Mouse (Mus musculus): ENCODE data around the gene Mrps23.

- no peak for TF ChIP-seq GATA1 (IDR thresholded peaks at IDR 0.05; ENCODE audit: borderline replicate concordance, low read length)
- TF ChIP-seq CTCF (IDR thresholded peaks at IDR 0.05; ENCODE audit: low read depth, low read length): no peak
- no peak for TF ChIP-seq TAL1 (conservative IDR thresholded peaks at IDR 0.05; ENCODE audit: low read depth, low read length)
- no peak for TF ChIP-seq POLR2AphosphoS5 (IDR thresholded peaks at IDR 0.05; ENCODE audit: insufficient replicate concordance, low read depth, low read length)
These were observed 44.4 kb downstream of the Mrps23 start for GRCm38 (mm10) chr11:88248636-88249035.
